Mouse (Mus musculus) ES-E14 (cell line): ENCODE measurements at regions not wholly inside any gene's neighbourhood (a gene's known extent, or its start where the extent isn't known, plus 50 kb on each side); places are given as distances from the start of the nearest gene placed in this dataset.

ENCODE experiments used
- DNase-seq: peaks from one replicate; pipeline ENCODE4 v3.0.0-alpha.2; 2013; ENCODE audit warnings: low read depth, low spot score
- H3K27ac ChIP-seq: 2 replicates; pipeline ENCODE4 v1.5.1; 2012; ENCODE audit warnings: low read depth, mild to moderate bottlenecking, low read length, moderate library complexity, mixed read lengths; ENCODE audit not compliant: poor library complexity, insufficient read depth, severe bottlenecking
- H3K36me3 ChIP-seq: 2 replicates; pipeline ENCODE4 v1.6.1; 2012; ENCODE audit warnings: mild to moderate bottlenecking, low read length, moderate library complexity, mixed read lengths; ENCODE audit not compliant: control insufficient read depth, poor library complexity, insufficient read depth, severe bottlenecking
- H3K4me1 ChIP-seq, 2 experiments: fragments of 150-350 bp in 1 of 2; sonication (generic) in 1 of 2; 2 replicates each; pipeline ENCODE4 v1.6.1; 2012; ENCODE audit warnings: low read length in 2 of 2, mild to moderate bottlenecking in 1 of 2, mixed read lengths in 1 of 2; ENCODE audit not compliant: control insufficient read depth in 2 of 2, insufficient read depth in 2 of 2, poor library complexity in 1 of 2
- H3K4me3 ChIP-seq, 2 experiments: fragments of 150-350 bp in 1 of 2; sonication (generic) in 1 of 2; 2 replicates each; pipeline ENCODE4 v1.5.1; 2012; ENCODE audit warnings: low read length in 2 of 2, low read depth in 1 of 2, mild to moderate bottlenecking in 1 of 2, mixed read lengths in 1 of 2; ENCODE audit not compliant: insufficient read depth in 1 of 2, poor library complexity in 1 of 2, severe bottlenecking in 1 of 2
- H3K9ac ChIP-seq: 2 replicates; pipeline ENCODE4 v1.6.1; 2012; ENCODE audit warnings: low read depth, mild to moderate bottlenecking, low read length, mixed read lengths; ENCODE audit not compliant: poor library complexity, insufficient read depth, severe bottlenecking
- H3K9me3 ChIP-seq: fragments of 150-350 bp; sonication (generic); 2 replicates; pipeline ENCODE4 v1.6.1; 2012; ENCODE audit warnings: low read depth, mild to moderate bottlenecking, low read length; ENCODE audit not compliant: control insufficient read depth, insufficient read depth
- CHD2 ChIP-seq: IDR thresholded peaks from 2 replicates; pipeline ENCODE4 v1.6.1; 2014; ENCODE audit warnings: mild to moderate bottlenecking, low read depth, low read length, inconsistent platforms
- HCFC1 ChIP-seq: IDR thresholded peaks from 2 replicates; pipeline ENCODE4 v1.6.1; 2012; ENCODE audit warnings: low read length, inconsistent platforms, borderline replicate concordance; ENCODE audit not compliant: insufficient read depth
- MAFK ChIP-seq: IDR thresholded peaks from 2 replicates; pipeline ENCODE4 v1.6.1; 2014; ENCODE audit warnings: mild to moderate bottlenecking, low read depth, low read length, inconsistent platforms; ENCODE audit not compliant: insufficient read depth
- ZC3H11A ChIP-seq: IDR thresholded peaks from 2 replicates; pipeline ENCODE4 v1.6.1; 2012; ENCODE audit warnings: low read depth, mild to moderate bottlenecking, inconsistent platforms, low read length, borderline replicate concordance
- ZNF384 ChIP-seq: IDR thresholded peaks from 2 replicates; pipeline ENCODE4 v1.6.1; 2012; ENCODE audit warnings: low read depth, low read length, inconsistent platforms
- in situ Hi-C, 2 experiments: fragments of 600-800 bp; cut with MboI; formaldehyde crosslinking; loops; one replicate each; pipeline ENCODE4 v1.15.1; 2025; ENCODE audit warnings: low sequenced_read_pairs in 2 of 2, inconsistent platforms in 1 of 2; ENCODE audit not compliant: unreplicated experiment in 2 of 2

DNA sequence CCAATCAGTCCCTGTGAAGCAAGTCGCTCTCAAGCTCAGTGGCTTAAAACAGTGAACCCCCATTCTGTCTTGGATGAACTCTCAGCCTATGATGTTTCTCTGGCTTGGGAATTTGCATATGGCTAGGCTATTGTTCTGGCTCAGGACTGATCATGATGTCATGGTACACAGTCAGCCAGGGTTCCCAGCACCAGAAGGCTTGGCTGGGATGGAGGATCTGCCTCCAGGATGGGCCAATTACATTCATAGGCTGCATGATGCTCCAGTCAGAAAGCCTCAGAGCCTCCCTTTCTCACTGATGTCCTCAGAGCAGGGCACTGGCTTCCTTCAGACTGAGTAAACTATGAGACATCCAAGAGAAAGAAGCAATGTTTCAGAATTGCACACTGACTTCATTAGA lies 120.3 kb upstream of the Sh3bp4 start:
- no peak for DNase-seq
- in situ Hi-C loops, result no loop called here
- Histone ChIP-seq H3K4me1 (no peaks in the 10 kb centered on the region), H3K9ac (no peak overlapping the region), H3K4me3 (no peak overlapping the region), H3K27ac (no peak overlapping the region), H3K9me3 (no peaks in the 10 kb centered on the region), H3K36me3 (no peaks in the 10 kb centered on the region)
- no peak for TF ChIP-seq MAFK
- no peak for TF ChIP-seq ZNF384
- no peak for TF ChIP-seq ZC3H11A
- TF ChIP-seq HCFC1, result no peak
- TF ChIP-seq CHD2, result no peak

DNA sequence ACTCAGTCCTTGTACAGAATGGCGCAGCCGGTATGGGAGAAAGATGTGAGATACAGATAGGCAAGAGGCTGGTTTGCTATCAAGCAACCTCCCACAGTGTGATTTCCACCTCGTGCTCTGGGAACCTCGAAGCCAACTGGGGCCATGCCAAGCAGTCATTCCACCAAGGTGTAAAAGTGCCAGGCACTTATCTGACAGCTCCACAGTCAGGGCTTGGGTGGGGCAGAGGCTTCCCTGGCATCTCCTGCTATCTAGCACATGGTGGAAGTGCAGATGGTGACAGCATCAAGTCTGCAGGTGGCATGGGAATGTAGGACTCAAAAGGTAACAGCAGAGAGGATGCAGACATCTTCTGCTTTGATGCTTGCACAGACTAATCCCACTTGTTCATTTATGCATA lies 116.7 kb upstream of the Sh3bp4 start:
- TF ChIP-seq HCFC1 (no peak), CHD2 (no peak), ZNF384 (no peak), ZC3H11A (no peak), MAFK (no peak)
- H3K4me3 ChIP-seq, result no peak overlapping the region
- no peak for DNase-seq
- H3K36me3 ChIP-seq, result no peaks in the 10 kb centered on the region
- in situ Hi-C loops, result no loop called here
- no peaks in the 10 kb centered on the region for H3K9me3 ChIP-seq
- no peak overlapping the region for H3K9ac ChIP-seq
- H3K4me1 ChIP-seq, result 0 out of 4 replicates have a peak, but pooled peaks cover 0 to 1% of the 10 kb centered on the region in 2 experiments
- no peak overlapping the region; the same call in 1 of the 2 replicates for H3K27ac ChIP-seq

DNA sequence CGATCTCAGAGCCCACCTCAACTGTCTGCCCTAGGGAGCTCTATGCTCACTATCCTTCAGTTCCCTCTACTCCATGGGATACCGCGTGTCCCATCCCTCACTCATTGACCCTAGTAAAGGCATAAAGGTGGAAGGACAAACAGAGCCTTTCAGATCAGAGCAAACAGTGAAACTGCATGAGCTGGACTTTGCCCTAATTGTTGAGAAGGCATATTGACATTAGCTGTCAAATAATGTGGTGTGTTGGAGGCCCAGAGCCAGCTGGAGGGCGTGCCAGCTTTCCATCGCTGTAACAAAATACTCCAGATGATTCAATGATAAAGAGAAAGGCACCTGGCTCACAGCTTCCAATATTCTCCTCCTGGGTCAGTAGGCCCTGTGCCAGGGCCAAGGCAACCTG lies 115.4 kb upstream of the Sh3bp4 start:
- in situ Hi-C loops, result no loop called here
- Histone ChIP-seq H3K9me3 (no peaks in the 10 kb centered on the region), H3K4me3 (no peak overlapping the region), H3K9ac (no peak overlapping the region), H3K36me3 (no peaks in the 10 kb centered on the region), H3K4me1 (0 out of 4 replicates have a peak, but pooled peaks cover 0 to 1% of the 10 kb centered on the region in 2 experiments), H3K27ac (no peak overlapping the region)
- no peak for TF ChIP-seq ZNF384
- no peak for TF ChIP-seq HCFC1
- no peak for TF ChIP-seq ZC3H11A
- no peak for TF ChIP-seq CHD2
- TF ChIP-seq MAFK, result no peak
- DNase-seq, result no peak

DNA sequence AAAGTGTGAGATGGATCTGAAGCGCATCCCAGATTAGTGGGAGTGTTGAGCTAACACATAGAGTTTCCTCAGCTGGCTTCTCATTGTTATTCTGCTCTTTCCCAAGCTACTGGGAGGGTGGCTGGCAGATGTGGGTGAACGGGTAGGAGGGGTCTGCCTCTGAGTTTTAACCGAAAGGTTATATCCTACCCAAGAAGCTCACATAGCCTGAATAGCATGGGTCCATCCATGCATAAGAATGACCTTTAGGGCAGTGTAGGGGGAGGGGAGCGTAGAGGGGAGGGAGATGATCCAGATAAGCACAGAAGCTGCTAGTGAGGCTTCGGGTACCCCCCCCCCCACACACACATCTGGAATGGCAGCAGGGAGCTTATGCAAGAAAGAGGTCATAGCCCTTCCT lies 113.2 kb upstream of the Sh3bp4 start:
- in situ Hi-C loops, result no loop called here
- H3K9ac ChIP-seq, result no peak overlapping the region
- TF ChIP-seq ZC3H11A (no peak), MAFK (no peak), HCFC1 (no peak), ZNF384 (no peak), CHD2 (no peak)
- no peaks in the 10 kb centered on the region for H3K9me3 ChIP-seq
- no peak overlapping the region for H3K4me3 ChIP-seq
- H3K27ac ChIP-seq, result no peak overlapping the region
- 0 out of 4 replicates have a peak, but pooled peaks cover 0 to 1% of the 10 kb centered on the region in 2 experiments for H3K4me1 ChIP-seq
- DNase-seq, result no peak
- H3K36me3 ChIP-seq, result no peaks in the 10 kb centered on the region

DNA sequence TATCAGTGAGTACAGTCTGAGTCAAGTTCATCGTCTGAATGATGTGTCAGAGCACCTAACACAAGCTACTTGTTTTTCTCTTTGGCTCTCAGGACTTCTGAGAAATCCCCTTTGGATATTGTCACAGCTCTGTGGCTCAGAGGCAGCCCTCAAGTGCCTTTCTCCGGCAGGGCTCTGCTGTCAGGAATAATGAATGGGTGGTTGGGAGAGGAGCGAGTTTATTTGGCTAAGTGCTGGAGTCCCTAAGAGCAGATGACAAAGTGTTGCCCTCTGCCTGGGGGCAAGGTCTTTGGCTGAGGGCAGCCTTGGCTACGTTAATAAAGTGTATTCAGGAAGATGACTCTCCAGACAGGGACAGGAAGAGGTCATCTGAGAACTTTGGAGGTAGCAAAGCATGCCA lies 110.5 kb upstream of the Sh3bp4 start:
- no peaks in the 10 kb centered on the region for H3K36me3 ChIP-seq
- no peak for DNase-seq
- in situ Hi-C loops, result no loop called here
- H3K27ac ChIP-seq, result no peak overlapping the region
- TF ChIP-seq MAFK, result no peak
- TF ChIP-seq ZNF384, result no peak
- no peak for TF ChIP-seq HCFC1
- no peak for TF ChIP-seq ZC3H11A
- TF ChIP-seq CHD2, result no peak
- H3K9me3 ChIP-seq, result no peaks in the 10 kb centered on the region
- no peak overlapping the region for H3K9ac ChIP-seq
- 0 out of 4 replicates have a peak, but pooled peaks cover 0 to 1% of the 10 kb centered on the region in 2 experiments for H3K4me1 ChIP-seq
- H3K4me3 ChIP-seq, result no peak overlapping the region
